Mouse (Mus musculus) 3134 (cell line): ENCODE measurements around the gene Chd2.

Experiments used
- DNase-seq: peaks from one replicate; pipeline ENCODE4 v3.0.0-alpha.2; 2011; ENCODE audit warnings: low spot score; ENCODE audit not compliant: insufficient read length; ENCODE audit errors: extremely low read depth

Gene Chd2

GRCm38 (mm10) chr7:73382843-73383242 lies 158.8 kb downstream of the Chd2 start:
- no peak for DNase-seq

DNA sequence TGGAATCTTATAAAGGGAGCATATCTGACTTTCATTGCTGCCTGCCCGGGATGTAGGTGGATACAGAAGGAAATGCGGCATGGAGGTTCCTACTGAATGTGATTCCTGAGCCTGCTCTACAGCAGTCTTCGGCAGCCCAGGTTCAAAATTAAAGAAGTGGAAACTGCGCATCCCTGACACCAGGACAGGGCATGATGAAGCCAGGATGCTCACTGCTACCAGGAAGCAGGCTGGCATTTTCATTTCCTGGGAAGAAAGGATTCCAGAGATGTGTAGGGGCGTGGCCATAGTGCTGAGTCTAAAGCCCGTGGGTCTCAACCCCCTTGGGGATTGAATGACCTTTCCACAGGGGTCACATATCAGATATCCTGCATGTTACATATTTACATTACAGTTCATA lies 163.6 kb downstream of the Chd2 start:
- no peak for DNase-seq

DNA sequence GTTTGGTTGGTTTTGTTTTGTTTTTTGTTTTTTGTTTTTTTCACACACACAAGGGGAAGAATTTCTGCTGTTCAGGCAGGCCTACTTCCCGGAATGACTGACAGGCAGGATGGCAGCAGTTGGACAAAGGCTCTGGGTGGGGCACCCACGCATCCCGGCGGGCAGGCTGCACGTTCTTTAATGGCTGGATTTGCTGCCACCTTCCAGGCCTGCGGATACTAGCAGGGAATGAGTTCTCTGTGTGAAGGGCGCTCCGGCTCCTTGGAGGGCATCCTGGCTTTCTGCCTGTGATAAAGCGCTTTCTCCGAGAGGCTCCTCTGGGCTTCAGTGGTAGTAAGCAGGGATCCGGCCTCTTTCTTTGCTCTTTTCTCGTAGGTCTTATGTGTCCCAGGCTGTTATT lies 164.3 kb downstream of the Chd2 start:
- DNase-seq = no peak
